Mouse (Mus musculus) forebrain, postnatal 0 days (tissue): Measurements from ENCODE around the gene Nsun2. TPM values are rescaled to one million over a fixed set of nuclear protein-coding genes. Genes with fewer than 3 reads are reported as not detected.

Source experiments
- ATAC-seq: fragments of 200-750 bp; cut with Nextera tagmentation; 2 replicates; pipeline ENCODE4 v1.8.0; 2017; ENCODE audit warnings: mild to moderate bottlenecking, moderate library complexity
- DNase-seq: peaks from one replicate; pipeline ENCODE4 v3.0.0-alpha.2; 2015
- H3K27ac ChIP-seq: fragments of 300-500 bp; sonication (generic); 2 replicates; pipeline ENCODE4 v1.5.1; 2014; ENCODE audit warnings: low read depth, mild to moderate bottlenecking, antibody characterized with exemption, low read length, moderate library complexity, mixed read lengths
- H3K27me3 ChIP-seq: fragments of 300-500 bp; sonication (generic); 2 replicates; pipeline ENCODE4 v1.6.1; 2014; ENCODE audit warnings: mild to moderate bottlenecking, low read length, mixed read lengths; ENCODE audit not compliant: insufficient read depth
- H3K36me3 ChIP-seq: fragments of 300-500 bp; sonication (generic); 2 replicates; pipeline ENCODE4 v1.6.1; 2014; ENCODE audit warnings: mild to moderate bottlenecking, moderate library complexity; ENCODE audit not compliant: insufficient read depth
- H3K4me1 ChIP-seq: fragments of 300-500 bp; sonication (generic); 2 replicates; pipeline ENCODE4 v1.6.1; 2014; ENCODE audit warnings: antibody characterized with exemption; ENCODE audit not compliant: insufficient read depth
- H3K4me2 ChIP-seq: fragments of 300-500 bp; sonication (generic); 2 replicates; pipeline ENCODE4 v1.6.1; 2014; ENCODE audit warnings: low read depth, mild to moderate bottlenecking, moderate library complexity
- H3K4me3 ChIP-seq: fragments of 300-500 bp; sonication (generic); 2 replicates; pipeline ENCODE4 v1.5.1; 2014; ENCODE audit warnings: low read depth, low read length, mixed read lengths
- H3K9ac ChIP-seq: fragments of 300-500 bp; sonication (generic); 2 replicates; pipeline ENCODE4 v1.6.1; 2014; ENCODE audit warnings: mild to moderate bottlenecking
- H3K9me3 ChIP-seq: fragments of 300-500 bp; sonication (generic); 2 replicates; pipeline ENCODE4 v1.6.1; 2016; ENCODE audit warnings: low read length
- CTCF ChIP-seq: sonication (generic); IDR thresholded peaks from 2 replicates; pipeline ENCODE4 v1.5.1; 2016; ENCODE audit warnings: antibody characterized with exemption, control low read depth, low read depth
- WGBS: fragments of 180-500 bp; shearing (Covaris S2); extraction: QIAGEN DNeasy Blood & Tissue Kit; methylation state at CpG from one replicate; pipeline ENCODE4 v1.1.7; 2014; 5-methylcytosine and 5-hydroxymethylcytosine counted together
- polyA plus RNA-seq: library from polyadenylated mRNA; unstranded; fragments of >200 nt; fragmentation: Nextera tagmentation; extraction: Ambion mirVana; gene quantifications from 2 replicates; pipeline ENCODE4 v1.2.1, GENCODE M21; 2015
- total RNA-seq: library from RNA; depleted of rRNA; stranded (reverse); fragments of >200 nt; gene quantifications from 2 replicates; pipeline ENCODE4 v1.2.3, GENCODE M21; 2014

Gene Nsun2
- total and polyA plus RNA-seq, 2 experiments from 2014 or later, result 64.3 to 74.4 TPM

DNA sequence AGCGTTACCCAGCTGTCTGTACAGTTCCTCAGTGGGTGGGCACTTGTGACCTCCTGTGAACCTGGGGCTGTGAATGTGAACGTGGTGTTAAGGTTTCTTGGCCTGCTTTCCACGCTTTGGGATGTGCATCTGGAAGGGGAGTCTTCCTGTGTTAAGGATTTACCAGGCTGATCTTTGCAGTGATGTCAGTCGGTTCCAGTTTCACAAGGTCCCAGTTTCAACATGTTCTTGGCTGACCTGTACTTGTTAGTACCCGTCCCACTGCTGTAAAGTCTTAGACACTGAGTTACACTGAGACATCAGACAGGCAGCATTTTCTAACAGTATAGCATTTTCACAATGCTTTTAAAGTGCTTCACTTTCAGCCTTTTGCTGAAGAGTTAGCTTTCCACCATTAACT, 90.3 kb downstream of the Nsun2 start:
- Histone ChIP-seq H3K4me1 (no peaks in the 10 kb centered on the region), H3K4me3 (no peak overlapping the region), H3K4me2 (no peak overlapping the region), H3K9ac (no peak overlapping the region), H3K36me3 (peaks cover 79% of the 10 kb centered on the region), H3K9me3 (no peaks in the 10 kb centered on the region), H3K27me3 (no peaks in the 10 kb centered on the region), H3K27ac (no peak overlapping the region)
- 75% methylated on average over 5 of the region's 5 CpGs for WGBS
- no peak for TF ChIP-seq CTCF
- ATAC-seq (no peak), DNase-seq (no peak)

GRCm38 (mm10) chr13:69624510-69624909, 91.0 kb downstream of the Nsun2 start:
- DNase-seq, result no peak
- H3K4me1 ChIP-seq, result no peaks in the 10 kb centered on the region
- H3K27me3 ChIP-seq, result no peaks in the 10 kb centered on the region
- no peak overlapping the region for H3K4me2 ChIP-seq
- no peak overlapping the region for H3K27ac ChIP-seq
- H3K4me3 ChIP-seq, result no peak overlapping the region
- no peak overlapping the region for H3K9ac ChIP-seq
- H3K36me3 ChIP-seq, result peaks cover 79% of the 10 kb centered on the region
- no peak for TF ChIP-seq CTCF
- no peaks in the 10 kb centered on the region for H3K9me3 ChIP-seq
- WGBS, result 93% methylated on average over 3 of the region's 3 CpGs
- no peak for ATAC-seq

DNA sequence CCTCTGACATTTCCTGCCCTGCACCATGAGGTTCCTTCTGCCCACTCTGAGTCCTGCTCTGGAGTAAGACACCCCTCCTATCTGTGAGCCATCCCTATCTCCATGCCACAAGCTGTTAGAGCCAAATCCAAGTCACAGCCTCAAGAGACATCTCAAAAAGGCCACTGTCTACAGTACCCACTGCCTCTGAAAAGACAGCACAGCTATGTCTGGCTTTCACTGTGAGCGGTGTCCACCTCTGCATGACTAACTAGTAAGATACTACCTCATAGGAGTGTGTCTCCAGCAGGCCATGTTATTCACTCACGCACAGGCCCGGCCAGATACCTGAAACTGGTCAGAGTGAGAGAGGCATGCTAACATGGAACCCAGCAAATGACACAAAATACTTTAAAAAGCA, 94.4 kb downstream of the Nsun2 start:
- 98% methylated on average over 3 of the region's 3 CpGs for WGBS
- ATAC-seq, result no peak
- Histone ChIP-seq H3K4me2 (no peak overlapping the region), H3K4me3 (no peak overlapping the region), H3K4me1 (no peaks in the 10 kb centered on the region), H3K9ac (no peak overlapping the region), H3K27ac (no peak overlapping the region), H3K36me3 (peaks cover 90% of the 10 kb centered on the region), H3K27me3 (no peaks in the 10 kb centered on the region), H3K9me3 (no peaks in the 10 kb centered on the region)
- DNase-seq, result no peak
- TF ChIP-seq CTCF, result no peak

GRCm38 (mm10) chr13:69630576-69630975, 97.0 kb downstream of the Nsun2 start:
- H3K9me3 ChIP-seq, result no peaks in the 10 kb centered on the region
- 82% methylated on average over 8 of the region's 8 CpGs for WGBS
- no peak for ATAC-seq
- no peak for DNase-seq
- no peaks in the 10 kb centered on the region for H3K4me1 ChIP-seq
- no peak overlapping the region for H3K4me2 ChIP-seq
- H3K27ac ChIP-seq, result no peak overlapping the region
- H3K9ac ChIP-seq, result no peak overlapping the region
- TF ChIP-seq CTCF, result no peak
- peaks cover 96% of the 10 kb centered on the region for H3K36me3 ChIP-seq
- no peaks in the 10 kb centered on the region for H3K27me3 ChIP-seq
- H3K4me3 ChIP-seq, result no peak overlapping the region

GRCm38 (mm10) chr13:69631111-69631510, 97.6 kb downstream of the Nsun2 start:
- WGBS, result 91% methylated on average over 3 of the region's 3 CpGs
- H3K4me2 ChIP-seq, result no peak overlapping the region
- H3K36me3 ChIP-seq, result peaks cover 96% of the 10 kb centered on the region
- H3K27ac ChIP-seq, result no peak overlapping the region
- H3K9me3 ChIP-seq, result no peaks in the 10 kb centered on the region
- no peaks in the 10 kb centered on the region for H3K4me1 ChIP-seq
- no peak overlapping the region for H3K4me3 ChIP-seq
- DNase-seq (no peak), ATAC-seq (no peak)
- TF ChIP-seq CTCF, result no peak
- no peak overlapping the region for H3K9ac ChIP-seq
- H3K27me3 ChIP-seq, result no peaks in the 10 kb centered on the region

DNA sequence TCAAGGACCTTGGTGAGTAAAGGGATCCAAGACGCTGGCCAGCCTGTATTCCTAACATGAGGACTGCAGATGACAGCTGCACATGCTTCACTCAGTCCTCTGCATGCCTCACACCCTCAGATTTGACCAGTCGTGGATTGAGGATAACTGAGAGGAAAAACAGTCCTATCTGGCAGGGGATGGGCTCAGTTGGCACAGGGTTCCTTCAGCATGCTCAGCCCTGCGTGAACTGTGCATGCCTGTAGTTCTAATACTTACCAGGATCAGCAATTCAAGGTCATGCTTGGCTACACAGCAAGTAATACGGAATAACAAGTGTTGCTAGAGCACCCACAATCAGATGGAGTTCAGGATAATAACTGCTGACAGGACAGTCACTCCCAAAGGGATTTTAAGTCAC, 98.1 kb downstream of the Nsun2 start:
- 85% methylated on average over 4 of the region's 4 CpGs for WGBS
- Histone ChIP-seq H3K27ac (no peak overlapping the region), H3K4me1 (no peaks in the 10 kb centered on the region), H3K4me2 (no peak overlapping the region), H3K9me3 (no peaks in the 10 kb centered on the region), H3K27me3 (no peaks in the 10 kb centered on the region), H3K36me3 (peaks cover 94% of the 10 kb centered on the region), H3K9ac (no peak overlapping the region), H3K4me3 (no peak overlapping the region)
- no peak for ATAC-seq
- no peak for TF ChIP-seq CTCF
- no peak for DNase-seq

GRCm38 (mm10) chr13:69633551-69633950, 100.0 kb downstream of the Nsun2 start:
- H3K9ac ChIP-seq, result no peak overlapping the region
- H3K4me1 ChIP-seq, result no peaks in the 10 kb centered on the region
- TF ChIP-seq CTCF, result no peak
- H3K9me3 ChIP-seq, result no peaks in the 10 kb centered on the region
- H3K36me3 ChIP-seq, result peaks cover 84% of the 10 kb centered on the region
- DNase-seq (no peak), ATAC-seq (0 out of 2 replicates have a peak, but pooled peaks have one; percentile 27)
- H3K4me3 ChIP-seq, result no peak overlapping the region
- H3K27ac ChIP-seq, result no peak overlapping the region
- no peak overlapping the region for H3K4me2 ChIP-seq
- H3K27me3 ChIP-seq, result no peaks in the 10 kb centered on the region
- WGBS, result 55% methylated on average over 9 of the region's 9 CpGs

DNA sequence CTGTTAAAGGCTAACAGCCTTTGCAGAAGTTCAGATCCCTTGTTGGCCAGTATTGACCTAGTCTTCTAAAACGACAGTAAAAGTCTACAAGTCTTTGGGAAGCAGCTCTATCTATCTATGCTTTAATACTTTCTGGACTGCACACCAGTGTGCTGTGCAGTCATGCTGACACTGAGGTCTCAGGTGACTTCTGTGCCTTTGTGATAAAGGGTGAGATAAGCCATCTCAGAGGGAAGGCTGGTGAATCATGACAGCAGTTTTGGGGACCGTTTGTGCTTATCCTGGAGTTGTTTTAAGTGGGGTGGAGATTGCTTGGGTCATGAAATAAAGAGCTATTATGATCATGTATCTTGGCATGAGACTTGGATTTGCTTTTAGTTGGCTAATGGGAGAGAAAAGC, 100.4 kb downstream of the Nsun2 start:
- H3K36me3 ChIP-seq, result peaks cover 82% of the 10 kb centered on the region

More for the DNA sequence above, 100.4 kb downstream of the Nsun2 start:
- no peak overlapping the region for H3K27ac ChIP-seq
- no peak overlapping the region for H3K4me2 ChIP-seq
- no peak overlapping the region for H3K9ac ChIP-seq
- H3K4me1 ChIP-seq, result no peaks in the 10 kb centered on the region
- no peaks in the 10 kb centered on the region for H3K9me3 ChIP-seq
- DNase-seq (no peak), ATAC-seq (no peak)
- 93% methylated on average over 2 of the region's 2 CpGs for WGBS
- H3K4me3 ChIP-seq, result no peak overlapping the region
- TF ChIP-seq CTCF, result no peak
- H3K27me3 ChIP-seq, result no peaks in the 10 kb centered on the region
